Mouse (Mus musculus) v-Abl transformed pro-B cells (cell line): ENCODE data around the gene Ajuba.

Source experiments
- in situ Hi-C, 2 experiments: fragments of 400-800 bp; cut with MboI; formaldehyde crosslinking; loops; one replicate each; pipeline ENCODE4 v1.15.1; 2025; ENCODE audit not compliant: unreplicated experiment in 2 of 2

Gene Ajuba

DNA sequence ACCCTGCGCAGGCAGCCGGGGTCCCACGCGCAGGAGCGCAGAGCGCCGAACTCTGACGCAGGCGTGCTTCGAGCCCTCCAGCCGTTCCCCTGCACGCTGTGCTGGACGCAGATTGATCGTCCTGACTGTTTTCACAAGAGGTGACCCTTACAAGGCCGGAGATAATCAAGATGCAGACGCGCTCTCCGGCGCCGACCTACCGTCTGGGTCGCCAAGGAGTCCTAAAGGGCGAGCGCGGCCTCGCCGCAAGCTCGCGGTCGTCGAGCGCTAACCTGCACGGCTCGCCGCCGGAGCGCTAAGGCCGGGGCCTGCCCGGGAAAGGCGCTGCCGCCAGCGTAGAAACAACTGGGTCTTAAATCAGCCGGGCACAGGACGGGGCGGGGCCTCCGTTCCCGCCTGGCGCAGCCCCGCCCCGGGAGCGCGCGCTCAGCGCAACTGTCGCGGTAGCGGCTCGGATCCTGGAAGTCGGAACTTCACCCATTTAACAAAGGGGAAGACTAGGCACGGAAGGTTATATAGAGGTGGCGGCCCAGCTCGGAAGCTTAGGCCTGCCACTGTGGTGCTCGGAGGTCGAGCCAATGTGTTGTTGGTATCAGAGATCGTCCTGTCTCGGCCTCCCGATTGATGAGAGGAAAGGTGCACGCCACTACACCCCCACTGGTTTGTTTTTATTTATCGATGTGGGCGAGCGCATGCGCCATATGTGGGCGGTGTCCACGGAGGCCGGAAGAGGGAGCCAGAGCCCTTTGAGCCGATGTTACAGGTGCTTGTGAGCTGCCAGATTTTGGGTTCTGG is 23.2 kb downstream of the Ajuba start, which contains the start of gene Haus4:
Gene Haus4 (minus strand): TSS at position 642 of the 795 bp plus-strand sequence.
- in situ Hi-C loops = no loop called here

DNA sequence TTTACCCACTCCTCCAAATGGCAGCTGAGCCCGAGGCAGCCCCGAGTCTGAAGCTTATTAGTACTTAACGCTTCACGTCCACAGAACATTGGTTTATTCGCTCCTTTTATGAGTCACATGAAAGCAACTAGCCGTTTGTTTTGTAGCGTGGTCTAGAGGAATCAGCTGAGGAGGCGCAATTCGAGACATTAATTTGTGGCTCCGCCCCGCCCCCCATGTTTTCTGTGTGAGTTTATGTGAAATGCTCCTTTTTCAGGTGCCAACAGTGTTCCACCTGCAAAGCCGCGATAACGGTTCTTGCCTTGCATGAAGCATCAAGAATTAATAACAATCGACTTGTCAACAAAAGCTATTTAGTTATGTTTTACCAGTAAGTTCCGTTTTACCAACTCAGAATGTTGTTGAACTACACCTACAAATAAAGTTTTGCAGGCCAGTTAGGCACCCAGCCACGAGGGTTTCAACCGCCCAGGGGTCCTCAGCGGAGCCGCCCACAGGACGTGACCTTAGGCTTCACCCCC is 23.8 kb downstream of the Ajuba start:
- in situ Hi-C loops = no loop called here

DNA sequence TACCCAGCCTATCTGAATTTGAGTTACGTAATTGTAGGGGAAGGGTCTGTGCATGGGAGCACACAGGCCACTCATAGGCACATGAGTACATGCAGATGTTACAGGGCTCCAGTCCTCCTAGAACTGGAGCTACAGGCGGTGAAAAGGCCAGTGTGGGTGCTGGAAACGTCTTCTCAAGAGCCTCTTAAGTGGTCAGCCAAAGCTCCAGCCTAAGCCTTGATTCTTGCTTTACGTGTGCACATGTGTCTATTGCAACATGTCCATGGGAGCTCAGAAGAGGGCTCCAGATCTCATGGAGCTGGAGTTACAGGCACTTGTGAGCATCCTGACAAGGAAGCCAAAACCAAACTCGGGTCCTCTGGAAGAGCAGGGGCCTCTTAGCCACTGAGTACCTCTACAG is 32.7 kb downstream of the Ajuba start:
- in situ Hi-C loops = no loop called here

- in situ Hi-C loops = no loop called here
Measured at GRCm38 (mm10) chr14:54540771-54541170, 36.6 kb downstream of the Ajuba start.

- in situ Hi-C loops = no loop called here
Measured at GRCm38 (mm10) chr14:54538580-54538979, 38.8 kb downstream of the Ajuba start.

GRCm38 (mm10) chr14:54528446-54529111 is 48.8 kb downstream of the Ajuba start:
- in situ Hi-C loops = loop anchor here in 1 of 2 experiments (10.0 kb wide), 1 partner anchor 116 kb away; the partner anchor contains the start of genes Cdh24 and Gm17606

GRCm38 (mm10) chr14:54528007-54528393 is 49.4 kb downstream of the Ajuba start:
- in situ Hi-C loops = loop anchor here in 1 of 2 experiments (10.0 kb wide), 1 partner anchor 117 kb away; the partner anchor contains the start of genes Cdh24 and Gm17606

DNA sequence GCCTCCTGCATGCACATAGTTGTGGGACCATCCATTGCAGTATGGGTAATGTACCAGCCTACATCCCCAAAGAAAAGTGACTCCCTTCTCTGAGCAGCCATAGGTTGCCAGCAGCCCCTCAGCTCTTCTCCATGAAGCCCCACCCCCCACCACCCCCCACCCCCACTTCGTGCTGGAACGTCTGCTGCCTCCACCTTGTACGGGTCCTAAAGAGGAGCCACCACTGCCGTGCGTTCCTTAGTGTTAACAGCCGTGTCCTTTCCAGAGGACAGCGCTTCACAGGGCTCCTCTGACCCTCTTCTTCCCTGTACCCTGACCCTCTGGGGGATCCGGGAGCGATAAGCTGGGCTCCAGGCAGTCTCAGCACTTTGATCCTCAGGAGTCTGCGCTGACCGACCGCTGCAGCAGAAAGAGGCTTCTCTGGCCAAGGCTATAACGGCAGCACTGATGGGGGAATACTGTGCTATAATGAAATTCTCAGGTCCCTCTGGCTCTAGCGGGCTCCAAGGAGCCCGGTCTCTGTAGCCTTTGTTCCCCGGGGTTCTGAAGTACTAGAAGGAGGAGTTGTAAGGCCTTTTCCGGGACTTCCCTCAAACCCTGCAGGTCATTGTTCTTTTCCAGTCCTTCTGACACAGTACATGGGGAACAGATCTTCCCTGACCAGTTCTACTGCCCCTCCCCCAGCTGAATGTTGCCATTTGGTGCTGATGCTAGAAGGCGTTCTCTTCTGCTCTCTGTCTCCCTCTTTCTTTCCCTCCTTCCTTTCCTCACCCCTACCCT is 49.9 kb downstream of the Ajuba start:
- in situ Hi-C loops = loop anchor here in 1 of 2 experiments (10.0 kb wide), 1 partner anchor 117 kb away; the partner anchor contains the start of genes Cdh24 and Gm17606

DNA sequence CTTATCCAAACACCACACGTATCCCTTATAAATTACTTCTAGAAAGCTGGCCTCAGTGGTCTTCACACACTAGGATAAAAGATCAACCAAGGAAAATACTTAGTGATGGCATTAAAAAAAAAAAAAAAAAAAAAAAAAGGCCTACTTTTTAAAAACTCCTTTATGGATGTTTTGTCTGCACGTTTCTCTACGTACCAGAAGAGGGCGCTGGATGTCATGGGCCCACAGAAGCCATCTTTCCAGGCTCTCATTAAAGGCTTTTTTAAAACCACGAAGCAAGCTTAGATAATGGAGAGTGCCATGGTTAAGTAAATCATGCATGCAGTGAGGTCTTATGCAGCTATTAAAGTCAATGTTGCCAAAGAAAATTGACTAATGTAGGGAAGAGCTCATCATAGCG is 53.8 kb downstream of the Ajuba start:
- in situ Hi-C loops = loop anchor here in 1 of 2 experiments (10.0 kb wide), 1 partner anchor 121 kb away; the partner anchor contains the start of genes Cdh24 and Gm17606
